Mouse (Mus musculus) cortical plate, adult 2 months (tissue): ENCODE measurements at regions not wholly inside any gene's neighbourhood (a gene's known extent, or its start where the extent isn't known, plus 50 kb on each side); places are given as distances from the start of the nearest gene placed in this dataset.

ENCODE experiments used
- CTCF ChIP-seq: fragments of 200-500 bp; IDR thresholded peaks from 2 replicates; pipeline ENCODE4 v1.5.1; 2011; ENCODE audit warnings: mild to moderate bottlenecking, control low read depth, low read length; ENCODE audit not compliant: insufficient read depth; ENCODE audit errors: extremely low read depth
- POLR2A ChIP-seq: fragments of 200-500 bp; IDR thresholded peaks from 2 replicates; pipeline ENCODE4 v1.6.1; 2011; ENCODE audit warnings: mild to moderate bottlenecking, low read length, control low read depth; ENCODE audit not compliant: insufficient read depth; ENCODE audit errors: extremely low read depth

DNA sequence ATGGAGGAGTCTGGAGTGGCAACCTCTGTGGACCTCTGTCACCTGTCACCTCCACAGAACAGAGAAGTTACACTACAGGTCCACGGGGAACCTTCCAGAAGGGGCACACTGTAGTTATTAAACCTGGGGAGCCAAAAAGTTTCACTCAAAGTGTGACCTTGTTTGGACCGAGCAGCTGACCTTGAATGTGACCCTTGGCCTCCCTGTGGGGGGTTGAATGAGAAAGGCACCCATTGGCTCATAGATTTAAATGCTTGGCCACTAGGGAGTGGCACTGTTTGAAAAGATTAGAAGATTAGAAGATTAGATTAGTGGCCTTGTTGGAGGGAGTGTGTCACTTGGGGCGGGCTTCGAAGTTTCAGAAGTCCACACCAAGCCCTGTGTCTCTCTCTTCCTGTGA is 160.3 kb upstream of the Igsf21 start:
- TF ChIP-seq CTCF: no peak
- no peak for TF ChIP-seq POLR2A
